Mouse (Mus musculus): ENCODE measurements around the gene Gm10392. TPM values are rescaled to one million over a fixed set of nuclear protein-coding genes. Genes with fewer than 3 reads are reported as not detected.
"Not testable (repeated sequence)": the region's sequence is repeated elsewhere in the genome, so short reads cannot be mapped to it uniquely, and the experiment has no call there.

The Gm10392 gene
- total RNA-seq (2014; rRNA removed) (not detected in 2 replicates), polyA plus RNA-seq (2015; fragmentation: Nextera tagmentation; extraction: Ambion mirVana) (not detected in 2 replicates)

GRCm38 (mm10) chr11:77519043-77519442, at the start of gene Gm10392:
Gm10392 (minus strand) TSS chr11:77519198.
- Histone ChIP-seq H3K9ac (replicated peaks; ENCODE audit: low read length) (no peak within 1 kb of the TSS), H3K27me3 (ENCODE audit: insufficient read depth, low read length) (peaks cover 12% of the 10 kb centered on the region; the same call in 1 of the 2 replicates), H3K4me2 (ENCODE audit: low read depth, low read length) (no peak within 1 kb of the TSS), H3K4me1 (ENCODE audit: insufficient read depth, low read length) (peaks cover 3% of the 10 kb centered on the region; the same call in 1 of the 2 replicates), H3K4me3 (ENCODE audit: low read length) (no peak within 1 kb of the TSS), H3K27ac (no peak within 1 kb of the TSS), H3K9me3 (ENCODE audit: low read length) (no peaks in the 10 kb centered on the region), H3K36me3 (ENCODE audit: insufficient read depth, low read length) (no peaks in the 10 kb centered on the region)
- DNase-seq (ENCODE audit: low spot score) (no peak), ATAC-seq (no peak)
- 67% methylated on average over 5 of the region's 5 CpGs for WGBS
- no peak for TF ChIP-seq CTCF (IDR thresholded peaks at IDR 0.05; ENCODE audit: low read depth)

GRCm38 (mm10) chr11:77545261-77545660, 26.3 kb upstream of the Gm10392 start:
- peaks cover 50% of the 10 kb centered on the region for H3K36me3 ChIP-seq (ENCODE audit: insufficient read depth, low read length)
- no peak for ATAC-seq
- 94% methylated on average over 7 of the region's 7 CpGs for WGBS

GRCm38 (mm10) chr11:77532202-77532846, 13.3 kb upstream of the Gm10392 start:
- TF ChIP-seq CTCF (IDR thresholded peaks at IDR 0.05; ENCODE audit: low read depth): no peak
- WGBS: 88% methylated on average over 4 of the region's 4 CpGs
- H3K9me3 ChIP-seq (ENCODE audit: low read length): no peaks in the 10 kb centered on the region
- H3K4me2 ChIP-seq (ENCODE audit: low read depth, low read length): no peak overlapping the region
- H3K27me3 ChIP-seq (ENCODE audit: insufficient read depth, low read length): no peaks in the 10 kb centered on the region
- H3K4me1 ChIP-seq (ENCODE audit: insufficient read depth, low read length): no peaks in the 10 kb centered on the region
- ATAC-seq: no peak
- no peak overlapping the region for H3K27ac ChIP-seq
- no peak overlapping the region for H3K9ac ChIP-seq (replicated peaks; ENCODE audit: low read length)
- peaks cover 7% of the 10 kb centered on the region for H3K36me3 ChIP-seq (ENCODE audit: insufficient read depth, low read length)
- H3K4me3 ChIP-seq (ENCODE audit: low read length): no peak overlapping the region
- DNase-seq (ENCODE audit: low spot score): no peak

More at GRCm38 (mm10) chr11:77545261-77545660, 26.3 kb upstream of the Gm10392 start:
- Histone ChIP-seq H3K4me2 (ENCODE audit: low read depth, low read length) (no peak overlapping the region), H3K27me3 (ENCODE audit: insufficient read depth, low read length) (no peaks in the 10 kb centered on the region), H3K4me1 (ENCODE audit: insufficient read depth, low read length) (no peaks in the 10 kb centered on the region), H3K9ac (replicated peaks; ENCODE audit: low read length) (no peak overlapping the region), H3K4me3 (ENCODE audit: low read length) (no peak overlapping the region), H3K27ac (no peak overlapping the region), H3K9me3 (ENCODE audit: low read length) (no peaks in the 10 kb centered on the region)
- no peak for TF ChIP-seq CTCF (IDR thresholded peaks at IDR 0.05; ENCODE audit: low read depth)
- no peak for DNase-seq (ENCODE audit: low spot score)

- Histone ChIP-seq H3K9ac (replicated peaks; ENCODE audit: low read length) (no peak overlapping the region), H3K27me3 (ENCODE audit: insufficient read depth, low read length) (no peaks in the 10 kb centered on the region), H3K4me2 (ENCODE audit: low read depth, low read length) (no peak overlapping the region), H3K4me3 (ENCODE audit: low read length) (no peak overlapping the region), H3K4me1 (ENCODE audit: insufficient read depth, low read length) (no peaks in the 10 kb centered on the region), H3K27ac (no peak overlapping the region), H3K36me3 (ENCODE audit: insufficient read depth, low read length) (0 out of 2 replicates have a peak, but pooled peaks cover 3% of the 10 kb centered on the region), H3K9me3 (ENCODE audit: low read length) (no peaks in the 10 kb centered on the region)
- no peak for ATAC-seq
- DNase-seq (ENCODE audit: low spot score): no peak
- no peak for TF ChIP-seq CTCF (IDR thresholded peaks at IDR 0.05; ENCODE audit: low read depth)
- 92% methylated on average over 2 of the region's 2 CpGs for WGBS
Measured at GRCm38 (mm10) chr11:77530862-77531261, 11.9 kb upstream of the Gm10392 start.

- H3K4me1 ChIP-seq (ENCODE audit: insufficient read depth, low read length): no peaks in the 10 kb centered on the region
- no peaks in the 10 kb centered on the region for H3K9me3 ChIP-seq (ENCODE audit: low read length)
- ATAC-seq (no peak), DNase-seq (ENCODE audit: low spot score) (no peak)
- no peak overlapping the region for H3K27ac ChIP-seq
- H3K4me3 ChIP-seq (ENCODE audit: low read length): no peak overlapping the region
- H3K9ac ChIP-seq (replicated peaks; ENCODE audit: low read length): no peak overlapping the region
- no peak for TF ChIP-seq CTCF (IDR thresholded peaks at IDR 0.05; ENCODE audit: low read depth)
- H3K27me3 ChIP-seq (ENCODE audit: insufficient read depth, low read length): no peaks in the 10 kb centered on the region
- H3K36me3 ChIP-seq (ENCODE audit: insufficient read depth, low read length): 0 out of 2 replicates have a peak, but pooled peaks cover 3% of the 10 kb centered on the region
- no peak overlapping the region for H3K4me2 ChIP-seq (ENCODE audit: low read depth, low read length)
- WGBS: 90% methylated on average over 3 of the region's 3 CpGs
Measured at GRCm38 (mm10) chr11:77529644-77530043, 10.6 kb upstream of the Gm10392 start.

GRCm38 (mm10) chr11:77528420-77528819, 9.4 kb upstream of the Gm10392 start:
- DNase-seq (ENCODE audit: low spot score); ATAC-seq: not testable (repeated sequence)
- 84% methylated on average over 3 of the region's 3 CpGs for WGBS

GRCm38 (mm10) chr11:77525804-77526486, 6.9 kb upstream of the Gm10392 start:
- peak; percentile 18; the same call in 1 of the 2 replicates for TF ChIP-seq CTCF (IDR thresholded peaks at IDR 0.05; ENCODE audit: low read depth)
- Histone ChIP-seq H3K9me3 (ENCODE audit: low read length) (no peaks in the 10 kb centered on the region), H3K4me1 (ENCODE audit: insufficient read depth, low read length) (no peaks in the 10 kb centered on the region), H3K4me3 (ENCODE audit: low read length) (no peak overlapping the region), H3K27ac (no peak overlapping the region), H3K27me3 (ENCODE audit: insufficient read depth, low read length) (no peaks in the 10 kb centered on the region), H3K9ac (replicated peaks; ENCODE audit: low read length) (no peak overlapping the region), H3K4me2 (ENCODE audit: low read depth, low read length) (no peak overlapping the region), H3K36me3 (ENCODE audit: insufficient read depth, low read length) (no peaks in the 10 kb centered on the region)
- DNase-seq (ENCODE audit: low spot score) (no peak), ATAC-seq (no peak)
- WGBS: 83% methylated on average over 3 of the region's 3 CpGs

More at GRCm38 (mm10) chr11:77528420-77528819, 9.4 kb upstream of the Gm10392 start:
- not testable (repeated sequence) for H3K4me1 ChIP-seq (ENCODE audit: insufficient read depth, low read length); H3K4me3 ChIP-seq (ENCODE audit: low read length); H3K9me3 ChIP-seq (ENCODE audit: low read length); H3K27ac ChIP-seq; H3K36me3 ChIP-seq (ENCODE audit: insufficient read depth, low read length); H3K4me2 ChIP-seq (ENCODE audit: low read depth, low read length); H3K27me3 ChIP-seq (ENCODE audit: insufficient read depth, low read length); H3K9ac ChIP-seq (replicated peaks; ENCODE audit: low read length)

Measured in hindbrain, postnatal 0 days (tissue).